Mouse (Mus musculus) layer of hippocampus, adult 9-11 months (tissue): Measurements from ENCODE around the gene Olfr1308.

ENCODE experiments used
- DNase-seq: peaks from one replicate; pipeline ENCODE4 v3.0.0; 2022

Gene Olfr1308

DNA sequence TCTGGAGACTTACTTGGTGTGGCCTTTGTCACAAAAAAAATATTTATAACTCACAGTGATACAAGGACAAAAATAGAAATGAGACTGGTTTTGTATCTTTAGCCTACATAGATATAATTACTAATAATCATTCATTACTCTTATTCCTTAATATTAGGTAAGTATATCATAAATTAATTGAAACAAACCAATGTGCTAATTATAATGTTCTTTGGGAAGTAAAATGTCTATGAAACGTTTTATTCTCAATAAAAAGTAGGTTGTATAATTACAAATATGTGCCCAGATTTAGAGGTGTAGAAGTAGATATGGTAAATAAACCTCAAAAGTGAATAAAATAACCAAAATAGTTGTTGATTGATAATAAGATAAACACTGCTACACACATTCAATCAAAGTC lies at the start of gene Olfr1308:
Gene Olfr1308 (minus strand): TSS at position 101 of the 400 bp plus-strand sequence.
- no peak for DNase-seq

DNA sequence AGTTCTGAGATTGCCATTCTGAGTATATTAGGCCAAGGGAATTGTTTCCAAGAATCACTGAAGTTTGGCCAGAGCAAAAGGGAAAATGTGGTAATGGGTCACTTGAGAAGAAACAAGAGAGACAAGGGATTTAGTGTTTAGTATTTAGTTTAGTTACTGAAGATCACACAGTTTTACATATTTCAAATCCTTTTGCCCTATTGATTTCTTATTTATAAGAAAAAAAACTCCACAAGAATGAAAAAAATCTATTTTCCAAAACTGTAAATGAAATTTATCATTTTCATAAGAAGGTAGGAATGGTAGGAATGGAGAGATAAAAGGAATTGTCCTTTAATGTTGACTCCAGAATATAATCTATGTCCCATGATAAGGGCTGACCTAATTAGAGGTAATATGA lies 47.9 kb upstream of the Olfr1308 start, which contains the start of gene Olfr1310:
Gene Olfr1310 (minus strand): TSS at position 101 of the 400 bp plus-strand sequence.
- DNase-seq = no peak

DNA sequence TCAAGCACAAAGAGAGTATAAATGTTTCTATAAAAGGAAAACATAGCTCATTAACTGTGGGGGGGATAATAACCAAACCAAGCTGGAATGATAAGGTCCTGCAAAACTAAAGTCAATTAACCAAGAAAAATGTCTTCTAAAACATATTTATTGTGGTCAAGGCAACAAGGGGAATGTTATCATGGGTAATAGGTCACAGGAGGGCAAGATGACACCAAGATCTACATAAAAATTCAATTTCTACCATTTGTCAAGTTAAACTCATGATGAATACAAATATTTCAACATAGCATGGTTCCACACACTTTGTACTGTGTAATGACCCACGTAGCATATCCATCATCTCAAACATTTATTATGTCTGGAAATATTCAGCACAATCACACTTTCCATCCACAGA lies 25.4 kb upstream of the Olfr1308 start, which contains the start of gene Olfr1309:
Gene Olfr1309 (minus strand): TSS at position 101 of the 400 bp plus-strand sequence.
- no peak for DNase-seq

DNA sequence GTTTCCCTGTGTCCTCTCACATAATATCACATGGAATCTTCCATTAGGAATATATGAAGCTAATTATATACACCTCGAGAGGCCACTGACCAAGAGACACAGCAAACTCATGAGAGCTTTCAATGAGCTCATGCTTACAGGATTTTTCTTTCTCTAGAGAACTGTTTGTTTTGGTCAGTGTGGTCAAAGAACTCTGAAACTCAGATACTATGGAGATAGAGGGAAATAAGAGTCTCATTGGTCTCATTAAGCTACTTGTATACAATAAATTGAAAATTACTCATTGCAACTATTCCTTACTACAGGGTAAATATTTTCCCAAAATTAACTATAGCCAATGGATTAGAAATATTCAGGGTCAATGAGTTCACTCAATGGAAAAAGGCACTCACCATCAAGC lies 15.4 kb downstream of the Olfr1308 start, which contains the start of gene Olfr1307:
Gene Olfr1307 (minus strand): TSS at position 101 of the 400 bp plus-strand sequence.
- DNase-seq = no peak

DNA sequence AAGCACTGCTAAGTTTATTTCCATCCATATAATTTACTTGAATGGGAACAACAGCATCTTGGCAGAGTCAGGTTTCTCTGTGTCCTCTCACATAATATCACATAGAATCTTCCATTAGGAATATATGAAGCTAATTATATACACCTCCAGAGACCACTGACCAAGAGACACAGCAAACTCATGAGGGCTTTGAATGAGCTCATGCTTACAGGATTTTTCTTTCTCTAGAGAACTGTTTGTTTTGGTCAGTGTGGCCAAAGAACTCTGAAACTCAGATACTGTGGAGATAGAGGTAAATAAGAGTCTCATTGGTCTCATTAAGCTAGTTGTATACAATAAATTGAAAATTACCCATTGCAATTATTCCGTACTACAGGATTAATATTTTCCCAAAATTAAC lies 48.6 kb downstream of the Olfr1308 start, which contains the start of gene Olfr1306:
Gene Olfr1306 (minus strand): TSS at position 101 of the 400 bp plus-strand sequence.
- DNase-seq = no peak
